Mouse (Mus musculus): ENCODE data around the gene Dop1a.
"Not testable (repeated sequence)": the region's sequence is repeated elsewhere in the genome, so short reads cannot be mapped to it uniquely, and the experiment has no call there.

GRCm38 (mm10) chr9:86594357-86594767, 127.4 kb downstream of the Dop1a start:
- TF ChIP-seq POLR2A (IDR thresholded peaks at IDR 0.05; ENCODE audit: control insufficient read depth, extremely low read depth, insufficient read depth, low read length, poor library complexity); CTCF (IDR thresholded peaks at IDR 0.05; ENCODE audit: borderline replicate concordance, control insufficient read depth, extremely low read depth, insufficient read depth, low read length, poor library complexity): not testable (repeated sequence)

Measured in thymus, adult 2 months (tissue).